Mouse (Mus musculus): ENCODE measurements around the gene Rhou.
A peak's percentile ranks its signal among the peaks of the same experiment; 100 is the strongest.
"Not testable (repeated sequence)": the region's sequence is repeated elsewhere in the genome, so short reads cannot be mapped to it uniquely, and the experiment has no call there.

Gene Rhou

DNA sequence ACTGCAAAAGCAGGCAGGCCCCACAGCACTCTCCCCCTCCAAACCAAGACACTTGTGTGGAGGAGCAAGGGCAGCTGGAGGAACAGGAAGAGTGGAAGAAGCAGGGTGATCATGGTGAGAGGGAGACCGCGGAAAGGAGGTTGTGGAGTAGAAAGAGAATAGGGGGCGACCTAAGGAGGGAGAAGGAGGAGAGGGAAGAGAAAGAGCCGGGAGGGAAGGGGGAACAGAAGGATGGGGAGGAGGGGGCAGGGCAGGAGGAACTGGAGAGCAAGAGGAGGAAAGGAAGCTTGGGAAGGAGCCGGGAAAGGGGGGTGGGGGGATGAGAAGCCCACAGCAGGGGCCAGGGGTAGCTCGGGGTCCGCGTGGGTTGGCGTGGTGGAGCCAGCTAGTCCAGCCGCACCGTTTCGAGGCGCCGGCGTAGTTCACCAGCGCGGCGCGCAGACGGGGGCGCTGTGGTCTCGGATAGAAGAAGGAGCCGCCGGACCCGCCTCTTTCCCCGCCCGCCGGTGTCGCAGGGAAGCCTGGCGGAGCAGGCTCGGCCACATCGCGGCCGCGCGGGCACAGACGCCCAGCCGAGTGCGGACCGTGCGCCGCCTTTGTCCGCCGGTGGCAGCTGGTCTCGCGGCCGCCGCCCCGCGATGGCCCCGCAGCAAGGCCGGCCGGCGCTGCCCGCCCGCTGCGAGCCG, at the start of gene Rhou:
Rhou (plus strand) TSS at position 622 of the 686 bp plus-strand sequence.
- DNase-seq (ENCODE audit: extremely low spot score) = peak; percentile 96

DNA sequence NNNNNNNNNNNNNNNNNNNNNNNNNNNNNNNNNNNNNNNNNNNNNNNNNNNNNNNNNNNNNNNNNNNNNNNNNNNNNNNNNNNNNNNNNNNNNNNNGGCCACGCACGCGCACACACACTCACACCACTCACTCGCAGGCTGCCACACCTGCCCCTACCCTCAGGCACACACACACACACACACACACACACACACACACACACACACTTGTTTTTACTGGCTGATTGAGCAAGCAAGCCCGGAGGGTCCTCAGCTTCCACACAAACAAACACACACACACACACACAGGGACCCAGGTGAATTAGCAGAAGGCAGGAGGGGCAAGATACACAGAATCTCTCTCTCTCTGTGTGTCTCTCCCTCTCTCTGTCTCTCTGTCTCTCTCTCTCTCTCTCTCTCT, 41.1 kb upstream of the Rhou start:
- DNase-seq (ENCODE audit: extremely low spot score) = not testable (repeated sequence)

DNA sequence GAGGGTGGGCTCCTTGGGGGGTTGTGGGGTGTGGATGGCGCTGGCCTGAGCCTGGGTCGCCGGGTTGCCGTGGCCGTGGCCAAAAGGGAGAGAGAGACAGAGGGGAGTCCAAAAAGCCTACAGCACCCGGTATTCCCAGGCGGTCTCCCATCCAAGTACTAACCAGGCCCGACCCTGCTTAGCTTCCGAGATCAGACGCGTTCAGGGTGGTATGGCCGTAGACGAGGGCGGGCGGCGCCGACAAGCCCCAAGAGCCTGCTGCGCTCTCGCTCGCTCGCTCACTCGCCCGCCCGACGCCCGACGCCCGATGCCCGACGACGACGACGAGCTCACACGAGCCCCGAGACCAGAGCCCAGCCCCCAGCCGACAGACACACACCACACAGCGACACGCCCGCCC, 30.2 kb upstream of the Rhou start:
- not testable (repeated sequence) for DNase-seq (ENCODE audit: extremely low spot score)

DNA sequence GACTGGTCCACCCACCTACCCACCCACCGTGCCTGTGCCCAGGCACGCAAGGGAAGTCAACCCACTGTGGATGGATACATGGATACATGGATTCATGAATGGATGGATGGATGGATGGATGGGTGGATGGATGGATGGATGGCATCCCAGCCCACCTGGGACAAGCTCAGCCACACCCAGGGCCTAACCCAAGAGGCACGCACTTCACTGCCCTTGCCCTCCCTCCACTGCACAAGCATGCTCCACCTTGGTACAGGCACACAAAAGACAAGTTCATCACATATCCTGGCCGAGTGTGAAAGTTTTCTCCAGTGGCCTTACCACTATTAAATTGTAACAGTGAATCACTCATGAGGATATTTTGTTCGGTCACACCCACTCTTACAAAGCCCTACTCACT, 29.5 kb upstream of the Rhou start:
- no peak for DNase-seq (ENCODE audit: extremely low spot score)

DNA sequence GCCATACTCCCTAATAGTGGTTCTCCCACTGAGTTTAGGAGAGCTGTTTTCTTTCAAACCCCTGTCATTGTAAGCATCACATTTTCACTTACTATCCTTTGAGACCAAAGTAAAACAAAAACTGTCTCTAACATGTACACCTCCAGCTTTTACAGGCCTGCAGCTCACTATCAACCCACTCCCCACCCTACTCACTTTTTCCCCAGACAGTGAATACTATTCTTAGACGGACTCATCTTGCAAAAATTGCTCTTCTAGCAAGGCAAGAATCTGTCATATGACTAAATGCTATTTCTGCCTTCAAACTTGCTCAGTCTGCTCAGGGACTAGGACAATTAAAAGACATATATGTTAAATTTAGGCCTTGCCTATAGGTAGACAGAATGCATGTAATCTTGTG, 29.0 kb upstream of the Rhou start:
- no peak for DNase-seq (ENCODE audit: extremely low spot score)

DNA sequence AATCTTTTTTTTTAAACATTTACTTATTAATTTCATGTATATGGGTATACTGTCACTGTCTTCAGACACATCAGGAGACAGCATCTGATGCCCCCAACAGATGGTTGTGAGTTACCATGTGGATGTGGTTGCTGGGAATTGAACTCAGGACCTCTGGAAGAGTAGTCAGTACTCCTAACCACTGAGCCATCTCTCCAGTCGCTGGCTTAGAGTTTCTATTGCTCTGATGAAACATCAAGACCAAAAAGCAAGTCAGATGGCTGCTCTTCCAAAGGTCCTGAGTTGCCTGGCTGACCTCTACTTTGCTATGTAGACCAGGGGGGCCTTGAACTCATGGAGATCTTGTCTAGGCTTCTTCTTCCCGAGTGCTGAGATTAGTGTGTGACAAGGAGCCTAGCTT, 28.0 kb upstream of the Rhou start:
- no peak for DNase-seq (ENCODE audit: extremely low spot score)

DNA sequence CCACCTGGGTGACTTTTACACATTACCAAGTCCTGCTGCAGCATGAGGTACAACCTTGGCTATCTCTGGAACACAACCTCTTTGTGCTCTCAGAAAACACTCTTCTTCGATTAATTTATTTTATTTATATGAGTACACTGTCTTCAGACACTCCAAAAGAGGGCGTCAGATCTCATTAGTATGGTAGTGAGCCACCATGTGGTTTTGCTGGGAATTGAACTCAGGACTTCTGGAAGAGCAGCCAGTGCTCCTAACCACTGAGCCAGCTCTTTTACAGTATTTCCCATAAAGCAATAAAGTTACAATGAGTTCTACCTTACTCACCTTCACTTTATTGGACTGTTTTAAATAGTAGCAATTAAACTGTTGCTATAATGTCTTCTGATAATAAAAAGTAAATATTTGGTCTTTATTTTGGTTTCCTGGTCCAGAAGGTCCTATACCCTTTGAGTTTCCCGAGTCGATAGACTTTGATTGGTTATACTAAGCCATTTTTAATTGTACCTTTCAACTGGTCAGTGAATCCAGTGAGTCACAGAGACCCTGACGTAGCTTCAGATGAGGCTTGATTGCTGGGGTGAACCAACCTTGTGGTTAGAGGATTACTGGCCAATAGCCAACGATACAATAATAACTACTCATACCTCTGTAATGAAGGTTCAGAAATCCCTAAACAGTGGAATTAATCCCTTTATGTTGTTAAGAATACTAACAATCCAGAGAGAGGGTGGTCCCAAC, 26.1 kb upstream of the Rhou start:
- DNase-seq (ENCODE audit: extremely low spot score) = no peak

DNA sequence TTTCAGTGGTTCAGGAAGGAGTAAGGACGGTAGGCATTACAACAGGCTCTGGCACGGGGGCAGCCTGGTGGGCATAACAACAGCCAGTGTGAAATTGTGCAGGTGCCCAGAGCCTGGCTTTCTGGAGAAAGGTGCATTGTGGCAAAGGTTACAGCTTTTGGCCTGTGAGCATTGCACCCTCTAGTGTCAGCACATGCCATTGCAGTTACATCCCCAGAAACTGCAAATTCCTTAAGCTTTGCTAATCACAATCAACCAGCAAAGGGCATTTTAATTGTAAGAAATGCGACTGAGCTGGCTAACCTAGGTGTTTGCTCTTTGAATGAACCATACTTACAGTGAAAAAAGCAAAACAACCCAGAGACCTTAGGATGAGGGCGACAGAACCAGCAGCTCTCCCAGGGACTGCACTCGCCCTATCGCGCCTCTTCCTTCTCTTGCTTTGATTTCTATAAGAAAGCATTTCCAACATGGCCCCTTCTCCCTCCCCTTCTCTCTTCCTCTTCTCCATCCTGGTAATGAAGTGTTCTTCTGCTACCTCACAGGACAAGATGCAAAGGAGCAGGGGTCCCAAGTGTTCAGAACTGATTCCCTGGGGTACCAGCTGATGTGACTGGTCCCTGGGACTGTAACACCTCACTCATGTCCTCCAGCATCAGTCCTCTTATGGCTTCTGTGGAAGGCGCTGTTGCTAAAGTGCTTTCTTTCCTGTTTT, 25.3 kb upstream of the Rhou start:
- DNase-seq (ENCODE audit: extremely low spot score) = peak; percentile 62

DNA sequence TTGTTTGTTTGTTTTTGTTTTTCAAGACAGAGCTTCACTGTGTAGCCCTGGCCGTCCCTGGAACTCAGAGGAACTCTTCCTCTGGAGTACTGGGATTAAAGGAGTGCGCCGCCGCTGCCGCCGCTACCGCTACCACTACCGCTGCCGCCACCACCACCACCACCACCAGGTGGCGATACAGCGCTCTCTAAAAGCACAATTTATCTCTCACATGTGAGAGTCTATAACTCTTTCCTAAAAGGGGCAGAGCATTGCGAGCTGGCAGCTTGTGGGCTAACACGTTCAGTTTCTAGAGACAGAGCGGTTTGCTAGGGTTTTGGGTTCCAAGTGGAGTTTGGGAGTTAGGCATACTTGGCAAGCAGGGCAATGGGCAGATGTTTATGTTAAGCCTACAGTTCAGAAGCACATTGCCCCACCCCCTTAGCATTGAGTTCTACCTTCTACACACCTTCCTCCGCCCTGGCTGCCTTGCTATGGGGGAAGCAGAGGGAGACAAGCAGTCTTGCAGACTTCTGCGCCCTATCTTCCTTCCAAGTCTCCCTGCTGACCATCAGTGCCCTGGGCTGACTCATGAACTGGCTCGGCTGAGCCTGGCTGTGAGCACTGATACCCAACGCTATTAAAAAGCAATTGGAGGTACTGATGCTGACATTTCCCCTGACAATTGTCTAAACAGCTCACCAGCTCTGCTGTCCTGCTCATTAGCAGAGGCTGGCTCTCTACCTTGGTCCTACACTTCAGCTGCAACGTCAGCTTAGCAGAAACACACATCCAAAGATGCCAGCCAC, 24.6 kb upstream of the Rhou start:
- DNase-seq (ENCODE audit: extremely low spot score) = peak; percentile 87

DNA sequence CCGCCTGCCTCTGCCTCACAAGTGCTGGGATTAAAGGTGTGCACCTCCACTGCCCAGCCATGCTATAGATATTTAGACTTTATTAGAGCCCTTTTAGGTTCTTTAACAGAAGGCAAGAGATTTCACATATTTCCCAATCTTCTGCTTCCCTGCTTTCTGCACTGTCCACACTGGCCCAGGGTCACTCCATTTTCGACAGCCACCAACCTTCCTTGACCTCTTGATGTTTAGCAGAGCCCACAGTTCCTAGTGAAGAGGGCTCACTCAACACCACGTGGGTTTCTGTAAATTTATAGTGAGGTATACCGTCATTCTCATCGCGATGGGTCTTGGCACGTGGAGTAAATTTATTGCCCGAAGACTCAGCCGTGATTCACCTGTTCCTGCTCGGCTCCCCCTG, 23.7 kb upstream of the Rhou start:
- DNase-seq (ENCODE audit: extremely low spot score) = no peak

DNA sequence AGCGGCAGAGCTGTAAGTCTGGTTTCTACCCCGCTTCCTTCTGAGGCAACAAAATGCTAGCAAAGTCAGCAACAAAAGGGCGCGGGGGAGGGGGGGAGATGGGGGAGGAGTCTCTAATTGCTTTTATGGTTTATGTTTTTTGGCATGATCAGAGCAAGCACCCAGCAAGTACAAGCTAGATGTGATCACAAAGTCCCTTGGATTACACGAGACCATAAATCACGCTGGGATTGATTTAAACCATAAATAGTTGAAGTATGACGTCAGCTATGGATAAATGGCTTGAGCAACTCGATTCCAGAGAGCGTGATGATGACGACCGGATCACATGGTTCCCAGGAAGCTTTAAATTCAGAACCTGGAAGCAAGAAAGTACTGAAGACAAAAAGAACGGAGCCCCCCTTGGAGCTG, 22.9 kb upstream of the Rhou start:
- DNase-seq (ENCODE audit: extremely low spot score) = no peak

DNA sequence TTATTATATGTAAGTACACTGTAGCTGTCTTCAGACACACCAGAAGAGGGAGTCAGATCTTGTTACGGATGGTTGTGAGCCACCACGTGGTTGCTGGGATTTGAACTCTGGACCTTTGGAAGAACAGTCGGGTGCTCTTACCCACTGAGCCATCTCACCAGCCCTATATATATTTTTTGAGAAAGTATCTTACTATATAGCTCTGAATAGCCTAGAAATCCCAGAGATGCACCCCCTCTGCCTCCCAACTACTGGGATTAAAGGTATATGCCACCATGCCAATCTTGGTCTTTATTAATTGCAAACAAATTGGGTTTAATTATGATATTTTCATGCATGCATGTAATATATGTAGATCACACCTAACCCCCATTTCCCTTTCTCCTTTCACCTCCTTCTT, 22.0 kb upstream of the Rhou start:
- DNase-seq (ENCODE audit: extremely low spot score) = not testable (repeated sequence)

DNA sequence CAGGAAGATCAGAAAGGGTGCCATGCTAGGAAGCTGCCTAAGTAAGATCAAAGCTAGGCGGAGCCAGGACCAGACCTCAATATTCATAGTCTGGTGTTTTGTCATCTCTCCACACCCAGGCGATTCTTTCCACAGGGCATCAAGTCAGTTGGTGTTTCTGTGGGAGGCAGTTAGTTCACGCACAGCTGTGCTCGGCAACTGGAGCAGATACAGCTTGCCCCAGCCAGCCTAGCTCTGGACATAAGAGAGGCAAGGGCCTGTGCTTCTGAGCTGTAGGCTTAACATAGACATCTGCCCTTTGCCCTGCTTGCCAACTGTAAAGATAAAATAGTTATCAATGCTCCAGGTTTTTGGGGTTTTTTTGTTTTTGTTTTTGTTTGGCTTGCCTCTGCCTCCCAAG, 21.5 kb upstream of the Rhou start:
- DNase-seq (ENCODE audit: extremely low spot score) = no peak

DNA sequence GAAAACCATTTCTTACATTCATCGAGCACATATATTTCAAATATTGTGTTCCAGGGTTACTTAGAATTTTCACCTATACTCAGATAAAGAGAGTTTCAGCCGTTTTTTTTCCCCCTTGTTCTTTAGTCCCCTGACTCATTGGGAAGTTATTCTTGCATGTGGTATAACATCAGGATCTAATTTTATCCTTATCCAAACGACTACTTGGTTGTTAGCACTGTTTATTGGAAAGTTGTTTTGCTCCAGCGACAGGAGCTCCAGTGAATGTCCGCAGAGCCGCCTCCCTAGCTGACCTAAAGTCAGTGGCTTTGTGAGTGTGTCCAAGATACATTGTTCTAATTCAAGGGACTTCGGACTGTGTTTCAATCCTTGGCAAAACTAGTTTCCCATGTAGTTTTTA, 19.9 kb upstream of the Rhou start:
- DNase-seq (ENCODE audit: extremely low spot score) = no peak

DNA sequence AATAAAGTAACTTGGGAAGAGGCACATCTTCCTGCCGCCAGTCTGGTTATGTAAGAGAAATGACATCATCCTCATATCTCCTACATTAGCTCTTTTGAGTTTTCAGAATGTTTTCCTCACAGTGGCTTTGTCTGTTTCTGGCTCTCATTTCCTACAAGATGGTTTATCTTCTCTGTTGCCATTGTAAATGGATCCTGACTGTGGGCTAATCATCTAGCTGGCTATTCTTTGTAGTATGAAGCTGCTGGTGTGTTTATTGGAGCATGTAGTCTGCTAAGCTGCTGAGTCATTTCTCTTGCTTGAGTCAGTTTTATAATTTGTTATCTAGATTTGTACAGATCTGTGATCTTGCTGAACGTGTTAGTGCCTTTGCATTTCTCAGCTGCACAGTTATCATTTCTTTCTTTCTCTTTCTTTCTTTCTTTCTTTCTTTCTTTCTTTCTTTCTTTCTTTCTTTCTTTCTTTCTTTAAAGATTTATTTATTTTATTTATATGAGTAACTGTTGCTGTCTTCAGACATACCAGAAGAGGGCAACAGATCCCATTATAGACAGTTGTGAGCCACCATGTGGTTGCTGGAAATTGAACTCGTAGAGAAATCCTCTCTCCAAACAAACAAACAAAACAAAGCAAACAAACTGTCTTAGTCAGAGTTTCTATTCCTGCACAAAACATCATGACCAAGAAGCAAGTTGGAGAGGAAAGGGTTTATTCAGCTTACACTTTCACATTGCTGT, 19.2 kb upstream of the Rhou start:
- no peak for DNase-seq (ENCODE audit: extremely low spot score)

DNA sequence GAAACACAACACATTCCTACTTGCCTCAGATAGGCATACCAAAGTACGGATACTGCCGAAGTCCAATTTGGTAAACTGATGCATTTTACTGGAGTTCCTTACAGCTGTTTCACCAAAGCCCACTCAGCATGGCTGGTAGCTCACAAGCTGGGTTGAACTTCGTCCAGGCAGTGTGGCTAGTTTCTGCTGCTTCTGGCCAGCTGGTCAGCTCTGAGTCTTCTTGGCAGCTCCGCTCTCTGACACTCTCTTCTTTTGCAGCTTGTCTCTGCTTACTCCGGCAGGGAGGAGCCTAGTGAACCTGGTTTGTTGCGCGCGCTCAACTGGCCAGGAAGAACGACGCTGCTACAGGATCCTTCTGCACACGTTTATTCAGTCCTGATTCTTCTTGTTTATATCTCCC, 18.1 kb upstream of the Rhou start:
- DNase-seq (ENCODE audit: extremely low spot score) = no peak

DNA sequence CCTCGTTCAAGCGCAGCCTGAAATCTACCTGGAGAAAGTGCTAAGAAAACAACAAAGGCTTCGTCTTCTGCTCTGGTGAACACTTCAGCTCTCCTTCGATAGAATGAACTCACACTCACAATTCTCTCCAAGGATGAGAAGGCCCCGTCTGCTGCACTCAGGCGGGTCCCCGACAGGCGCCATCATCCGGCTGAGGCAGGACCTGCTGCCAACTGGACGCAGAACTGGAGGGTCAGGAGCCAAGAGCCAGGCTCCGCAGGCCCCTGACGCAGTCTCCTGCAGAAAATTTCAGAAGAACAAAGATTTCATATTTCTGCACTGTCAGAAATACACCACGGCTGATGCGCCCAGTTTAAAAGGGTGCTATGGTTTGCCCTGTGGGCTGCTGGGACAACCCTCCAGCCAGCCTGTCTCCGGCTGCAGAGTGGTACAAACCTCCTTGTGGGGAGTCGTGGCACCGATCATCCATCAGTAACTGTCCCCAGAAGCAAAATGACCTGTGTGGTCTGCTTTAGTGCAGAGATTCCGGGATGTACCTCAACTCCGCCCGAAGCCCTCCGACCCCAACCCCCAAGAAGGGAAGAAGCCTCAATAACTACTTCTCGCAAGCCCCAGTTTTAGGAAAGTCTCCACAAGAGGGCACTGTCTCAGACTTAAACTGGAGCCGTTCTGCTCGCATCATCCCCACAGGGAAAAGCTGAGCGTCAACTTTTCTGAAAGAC, 10.2 kb upstream of the Rhou start:
- peak; percentile 77 for DNase-seq (ENCODE audit: extremely low spot score)

DNA sequence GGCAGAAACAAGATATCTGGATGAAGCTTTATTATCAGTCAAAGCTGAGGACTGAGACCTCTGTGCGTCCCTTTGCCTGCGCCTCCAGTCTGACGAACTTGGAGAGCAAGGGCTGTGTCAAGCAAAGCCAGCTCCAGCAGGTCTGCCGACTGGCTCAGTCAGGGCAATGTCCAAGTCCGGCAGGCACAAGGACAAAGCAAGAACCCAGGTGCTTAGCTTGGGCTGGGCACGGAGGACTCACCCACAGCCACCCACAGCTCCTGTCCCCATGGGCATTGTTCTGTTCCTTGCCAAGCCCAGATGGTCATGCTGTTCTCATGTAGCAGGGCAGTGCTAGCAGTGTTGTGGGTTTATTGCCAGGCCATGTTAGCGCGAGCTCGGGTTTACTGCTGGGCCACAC, 8.5 kb upstream of the Rhou start:
- no peak for DNase-seq (ENCODE audit: extremely low spot score)

DNA sequence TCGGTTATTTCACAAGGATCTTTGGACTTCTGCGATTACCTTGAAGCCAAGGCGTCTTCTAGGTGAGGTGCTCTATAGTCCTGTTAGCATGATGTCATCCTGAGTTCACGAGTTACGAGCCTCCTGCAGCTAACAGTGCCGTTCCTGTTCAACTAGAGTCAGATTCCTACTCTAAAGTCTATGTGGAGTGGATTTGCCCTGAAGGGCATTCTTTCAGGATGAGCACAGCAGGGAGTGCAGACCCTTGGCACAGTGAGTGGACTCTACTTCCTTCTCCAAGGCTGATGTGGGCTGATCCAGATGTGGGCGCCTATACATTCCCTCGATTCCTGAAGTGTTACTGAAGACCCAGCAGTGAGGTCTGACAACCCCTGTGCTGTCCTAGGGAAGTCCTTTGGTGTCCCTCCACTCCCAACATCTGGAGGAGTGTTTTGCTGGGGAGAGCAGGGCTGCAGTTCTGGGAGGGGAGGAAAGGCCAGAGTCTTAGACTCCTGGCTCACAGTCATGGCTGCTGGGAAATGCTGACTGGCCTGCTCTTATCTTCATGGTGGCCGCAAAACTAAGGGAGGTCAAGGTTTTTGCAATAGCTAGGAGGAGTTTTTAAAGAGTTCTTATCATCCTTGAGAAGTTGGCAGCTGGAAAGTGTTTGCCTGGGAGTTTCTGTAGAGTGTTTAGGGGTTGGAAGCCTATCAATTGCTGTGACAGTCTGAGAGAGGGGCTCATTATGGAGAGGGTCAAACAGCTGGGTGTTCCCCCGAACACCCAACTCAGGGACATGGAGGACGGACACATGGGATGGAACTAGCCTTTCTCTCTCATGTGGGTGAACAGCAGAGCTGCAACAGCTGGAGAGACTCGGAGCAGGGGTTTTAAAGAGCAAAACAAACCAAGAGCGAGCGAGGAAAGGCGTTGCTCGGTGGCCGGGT, 5.2 kb upstream of the Rhou start:
- DNase-seq (ENCODE audit: extremely low spot score) = no peak

DNA sequence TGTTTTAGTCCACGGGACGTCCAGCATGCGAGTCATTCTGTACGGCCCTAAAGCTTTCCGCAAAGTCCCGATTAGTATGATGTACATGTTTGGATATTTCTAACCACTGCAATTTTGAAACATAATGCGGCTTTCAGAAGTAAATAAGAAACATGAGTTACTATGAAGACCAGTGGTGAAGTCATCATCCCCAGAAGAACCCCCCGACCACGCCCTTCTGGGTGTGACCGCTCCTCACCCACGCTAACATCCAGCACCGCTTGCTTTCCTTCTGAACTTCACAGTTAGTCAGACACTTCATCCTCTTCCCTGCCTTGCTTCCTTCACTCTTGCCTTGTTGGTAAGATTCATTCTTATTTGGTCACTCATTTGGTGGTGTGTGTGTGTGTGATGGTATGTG, 4.2 kb upstream of the Rhou start:
- DNase-seq (ENCODE audit: extremely low spot score) = no peak

Measured in embryo, embryonic 9.5 days (tissue).